Mouse (Mus musculus): ENCODE data around the gene Eefsec. TPM values are rescaled to one million over a fixed set of nuclear protein-coding genes. Genes with fewer than 3 reads are reported as not detected.
A peak's percentile ranks its signal among the peaks of the same experiment; 100 is the strongest.

The Eefsec gene
- polyA plus RNA-seq, 1 experiment from 2014 or later, result 27.3 TPM

DNA sequence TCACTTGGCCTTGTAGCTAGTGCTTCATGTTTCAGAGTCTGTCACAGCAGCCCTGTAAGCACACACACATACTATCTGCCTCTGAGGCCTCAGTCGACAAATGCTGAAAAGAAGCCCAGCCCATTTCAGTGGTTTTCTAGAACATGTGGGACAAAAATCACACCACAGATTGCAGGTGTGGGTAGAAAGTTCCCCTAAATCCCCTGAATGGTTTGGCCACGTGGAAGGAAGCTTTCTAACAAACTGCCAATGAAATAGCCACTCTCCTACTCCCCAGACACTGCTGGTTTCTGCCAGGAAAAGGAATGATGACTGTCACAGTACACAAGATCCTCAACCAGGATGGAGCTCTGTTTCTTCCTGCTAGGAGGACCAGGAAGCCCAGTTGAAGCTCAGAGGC lies 33.7 kb downstream of the Eefsec start:
- H3K9me3 ChIP-seq (replicated peaks), result no peaks in the 10 kb centered on the region
- H3K4me1 ChIP-seq, result peaks cover 12% of the 10 kb centered on the region; the same call in 1 of the 2 replicates
- no peak overlapping the region for H3K27ac ChIP-seq (replicated peaks)
- no peak overlapping the region for H3K9ac ChIP-seq (replicated peaks)
- H3K27me3 ChIP-seq (replicated peaks), result no peaks in the 10 kb centered on the region
- no peak overlapping the region for H3K4me3 ChIP-seq (replicated peaks)
- 69% methylated on average over 2 of the region's 2 CpGs for WGBS
- H3K4me2 ChIP-seq, result no peak overlapping the region
- no peaks in the 10 kb centered on the region for H3K36me3 ChIP-seq
- ATAC-seq (ENCODE audit: low FRiP score), result no peak

DNA sequence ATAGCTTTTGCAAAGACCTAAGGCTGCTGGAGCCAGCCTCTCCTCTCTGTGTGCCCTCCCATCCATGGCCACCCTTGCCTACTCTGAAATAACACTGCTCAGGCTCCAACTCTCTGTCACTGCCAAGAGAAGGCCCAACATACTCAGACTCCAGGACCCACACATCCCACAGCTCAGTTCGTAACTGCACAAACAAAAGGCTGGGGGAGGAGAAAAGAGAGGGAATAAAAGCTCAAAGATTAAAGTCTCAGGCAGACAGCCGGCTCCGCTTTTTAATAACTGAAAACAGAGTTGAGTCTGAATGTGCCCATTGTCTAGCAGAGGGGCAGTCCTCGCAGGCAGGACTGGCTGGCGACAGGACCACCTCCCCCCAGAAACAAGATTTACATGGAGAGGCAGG lies 36.8 kb downstream of the Eefsec start:
- H3K4me3 ChIP-seq (replicated peaks), result no peak overlapping the region
- peaks cover 7% of the 10 kb centered on the region; the same call in 1 of the 2 replicates for H3K4me1 ChIP-seq
- H3K27ac ChIP-seq (replicated peaks), result no peak overlapping the region
- no peaks in the 10 kb centered on the region for H3K27me3 ChIP-seq (replicated peaks)
- H3K4me2 ChIP-seq, result no peak overlapping the region
- ATAC-seq (ENCODE audit: low FRiP score), result no peak
- H3K36me3 ChIP-seq, result no peaks in the 10 kb centered on the region
- no peaks in the 10 kb centered on the region for H3K9me3 ChIP-seq (replicated peaks)
- WGBS, result 18% methylated on average over 5 of the region's 5 CpGs
- no peak overlapping the region for H3K9ac ChIP-seq (replicated peaks)

DNA sequence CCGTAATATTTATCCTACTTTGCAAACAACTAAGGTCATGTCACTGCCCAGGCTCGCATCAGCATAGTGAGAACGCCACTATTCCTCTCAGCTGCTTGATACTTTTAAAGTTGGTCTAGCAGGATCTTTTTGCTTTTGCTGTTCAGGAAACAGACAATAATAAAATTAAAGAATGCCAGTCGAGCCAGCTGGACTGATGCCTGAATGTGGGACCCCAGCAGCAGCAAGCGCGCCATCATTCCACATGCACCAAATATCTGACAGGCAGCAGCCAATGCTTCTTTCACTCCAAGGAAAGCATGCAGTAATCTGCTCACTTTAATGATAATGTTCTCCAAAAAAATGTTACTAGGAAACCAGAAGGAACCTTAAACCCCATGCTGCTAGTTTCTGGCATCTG lies 45.9 kb downstream of the Eefsec start:
- H3K9me3 ChIP-seq (replicated peaks), result no peaks in the 10 kb centered on the region
- no peaks in the 10 kb centered on the region for H3K27me3 ChIP-seq (replicated peaks)
- H3K4me2 ChIP-seq, result no peak overlapping the region
- no peak overlapping the region for H3K27ac ChIP-seq (replicated peaks)
- H3K4me3 ChIP-seq (replicated peaks), result no peak overlapping the region
- no peak for ATAC-seq (ENCODE audit: low FRiP score)
- H3K36me3 ChIP-seq, result no peaks in the 10 kb centered on the region
- WGBS, result 78% methylated on average over 6 of the region's 6 CpGs
- peaks cover 2% of the 10 kb centered on the region; the same call in 1 of the 2 replicates for H3K4me1 ChIP-seq
- no peak overlapping the region for H3K9ac ChIP-seq (replicated peaks)

DNA sequence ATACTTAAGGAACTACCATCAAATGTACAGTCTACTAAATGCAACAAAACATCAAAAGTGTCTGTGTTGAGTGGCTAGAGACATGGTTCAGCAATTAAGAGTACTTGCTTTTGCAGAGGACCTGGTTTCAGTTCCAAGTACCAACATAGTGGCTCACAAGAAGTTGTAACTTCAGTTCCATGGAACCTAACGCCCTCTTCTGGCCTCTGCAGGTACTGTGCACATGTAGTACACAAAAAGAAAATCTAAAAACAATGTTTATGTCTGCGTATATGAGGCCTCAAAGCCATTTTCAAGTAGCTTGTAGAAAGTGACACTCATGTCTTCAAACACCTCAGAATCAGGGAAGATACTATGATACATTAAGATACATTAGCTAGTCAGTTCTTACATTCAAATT lies 48.4 kb downstream of the Eefsec start:
- H3K27me3 ChIP-seq (replicated peaks), result no peaks in the 10 kb centered on the region
- H3K4me1 ChIP-seq, result peaks cover 2% of the 10 kb centered on the region; the same call in 1 of the 2 replicates
- WGBS, result 81% methylated on average over 2 of the region's 2 CpGs
- H3K36me3 ChIP-seq, result no peaks in the 10 kb centered on the region
- no peaks in the 10 kb centered on the region for H3K9me3 ChIP-seq (replicated peaks)
- no peak overlapping the region for H3K4me2 ChIP-seq
- no peak for ATAC-seq (ENCODE audit: low FRiP score)
- no peak overlapping the region for H3K4me3 ChIP-seq (replicated peaks)
- no peak overlapping the region for H3K27ac ChIP-seq (replicated peaks)
- no peak overlapping the region for H3K9ac ChIP-seq (replicated peaks)

DNA sequence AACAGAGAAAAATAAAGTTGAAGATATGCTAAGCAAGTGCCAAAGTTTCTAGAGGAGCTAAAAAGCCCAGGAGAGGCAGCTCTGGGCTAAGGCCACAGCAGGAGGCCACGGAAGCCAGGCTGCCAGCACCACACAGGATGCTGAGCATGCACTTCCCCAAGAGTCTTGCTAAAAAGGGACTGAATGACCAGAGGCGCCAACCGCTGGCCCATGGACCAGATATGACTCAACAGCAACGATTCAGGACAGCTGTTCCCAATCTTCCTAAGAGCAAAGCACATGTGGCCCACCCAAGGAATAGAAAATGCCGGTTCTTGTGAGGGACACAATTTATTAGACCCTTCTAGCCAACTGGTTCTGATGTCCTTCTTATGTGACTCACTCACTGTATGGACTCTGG lies 57.4 kb downstream of the Eefsec start:
- ATAC-seq (ENCODE audit: low FRiP score), result no peak
- H3K27ac ChIP-seq (replicated peaks), result 0 out of 2 replicates have a peak overlapping the region, but pooled peaks have one; percentile 33
- H3K4me2 ChIP-seq, result no peak overlapping the region
- no peaks in the 10 kb centered on the region for H3K36me3 ChIP-seq
- H3K4me1 ChIP-seq, result peaks cover 13% of the 10 kb centered on the region
- no peaks in the 10 kb centered on the region for H3K9me3 ChIP-seq (replicated peaks)
- H3K9ac ChIP-seq (replicated peaks), result no peak overlapping the region
- H3K4me3 ChIP-seq (replicated peaks), result no peak overlapping the region
- 74% methylated on average over 5 of the region's 5 CpGs for WGBS
- H3K27me3 ChIP-seq (replicated peaks), result no peaks in the 10 kb centered on the region

GRCm38 (mm10) chr6:88387836-88388724 lies 58.3 kb downstream of the Eefsec start:
- Histone ChIP-seq H3K4me3 (replicated peaks) (no peak overlapping the region), H3K36me3 (no peaks in the 10 kb centered on the region), H3K4me1 (peaks cover 13% of the 10 kb centered on the region), H3K4me2 (no peak overlapping the region), H3K27me3 (replicated peaks) (no peaks in the 10 kb centered on the region), H3K9me3 (replicated peaks) (no peaks in the 10 kb centered on the region), H3K27ac (replicated peaks) (peak overlapping the region; percentile 64; the same call in 1 of the 2 replicates), H3K9ac (replicated peaks) (no peak overlapping the region)
- WGBS, result 30% methylated on average over 8 of the region's 8 CpGs
- ATAC-seq (ENCODE audit: low FRiP score), result no peak

- no peaks in the 10 kb centered on the region for H3K36me3 ChIP-seq
- no peak overlapping the region; the same call in 1 of the 2 replicates for H3K27ac ChIP-seq (replicated peaks)
- H3K9me3 ChIP-seq (replicated peaks), result no peaks in the 10 kb centered on the region
- H3K9ac ChIP-seq (replicated peaks), result no peak overlapping the region
- H3K27me3 ChIP-seq (replicated peaks), result no peaks in the 10 kb centered on the region
- no peak overlapping the region for H3K4me2 ChIP-seq
- H3K4me3 ChIP-seq (replicated peaks), result no peak overlapping the region
- peaks cover 11% of the 10 kb centered on the region for H3K4me1 ChIP-seq
- ATAC-seq (ENCODE audit: low FRiP score), result no peak
- 78% methylated on average over 8 of the region's 8 CpGs for WGBS
Measured at GRCm38 (mm10) chr6:88384420-88385053, 61.8 kb downstream of the Eefsec start.

DNA sequence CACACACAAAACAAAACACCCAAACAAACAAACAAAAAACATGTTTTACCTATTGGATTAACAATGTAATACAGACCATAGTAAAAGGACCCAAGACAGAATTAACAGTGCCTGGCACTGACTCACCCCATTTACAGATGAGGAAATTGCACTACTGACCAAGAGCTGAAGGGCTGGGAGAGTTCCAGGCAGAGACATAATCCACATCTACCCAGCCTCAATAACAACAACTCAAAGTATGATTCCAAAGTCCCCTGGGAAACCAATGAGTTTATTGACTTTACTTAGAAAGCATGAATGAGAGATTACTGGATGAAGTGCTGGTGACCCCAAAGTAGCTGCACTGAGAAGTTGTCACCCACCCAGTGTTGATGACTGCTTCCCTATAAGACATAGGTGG lies 62.6 kb downstream of the Eefsec start:
- no peaks in the 10 kb centered on the region for H3K27me3 ChIP-seq (replicated peaks)
- no peaks in the 10 kb centered on the region for H3K9me3 ChIP-seq (replicated peaks)
- no peak overlapping the region for H3K27ac ChIP-seq (replicated peaks)
- no peak overlapping the region for H3K9ac ChIP-seq (replicated peaks)
- no peak for ATAC-seq (ENCODE audit: low FRiP score)
- H3K36me3 ChIP-seq, result no peaks in the 10 kb centered on the region
- H3K4me1 ChIP-seq, result peaks cover 11% of the 10 kb centered on the region
- H3K4me3 ChIP-seq (replicated peaks), result no peak overlapping the region
- no peak overlapping the region for H3K4me2 ChIP-seq

GRCm38 (mm10) chr6:88379756-88380155 lies 66.6 kb downstream of the Eefsec start:
- Histone ChIP-seq H3K9ac (replicated peaks) (no peak overlapping the region), H3K4me3 (replicated peaks) (no peak overlapping the region), H3K27me3 (replicated peaks) (no peaks in the 10 kb centered on the region), H3K27ac (replicated peaks) (no peak overlapping the region), H3K4me1 (0 out of 2 replicates have a peak, but pooled peaks cover 3% of the 10 kb centered on the region), H3K36me3 (no peaks in the 10 kb centered on the region), H3K9me3 (replicated peaks) (no peaks in the 10 kb centered on the region), H3K4me2 (no peak overlapping the region)
- WGBS, result 51% methylated on average over 3 of the region's 3 CpGs
- ATAC-seq (ENCODE audit: low FRiP score), result no peak

DNA sequence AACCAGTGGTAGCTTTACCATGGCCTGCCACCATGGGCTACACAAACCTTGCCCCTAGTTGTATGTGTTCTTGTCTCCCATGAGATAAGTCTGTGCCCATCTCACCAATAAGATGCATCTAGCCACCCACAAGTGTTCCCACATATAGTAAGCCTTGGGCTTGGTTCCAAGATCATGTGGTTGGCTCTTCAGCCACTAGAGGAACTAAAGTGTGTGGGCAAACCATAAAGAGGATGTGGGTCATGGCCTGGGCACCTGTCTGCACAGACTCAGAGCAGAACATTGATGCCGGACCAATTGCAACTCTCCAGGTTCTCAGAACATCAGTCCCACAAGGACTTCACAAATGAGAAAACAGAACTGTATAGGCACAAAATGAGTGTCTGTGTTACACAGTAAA lies 67.5 kb downstream of the Eefsec start:
- no peak overlapping the region for H3K27ac ChIP-seq (replicated peaks)
- no peak for ATAC-seq (ENCODE audit: low FRiP score)
- 84% methylated on average over 1 of the region's 1 CpGs for WGBS

GRCm38 (mm10) chr6:88374247-88374646 lies 72.1 kb downstream of the Eefsec start:
- Histone ChIP-seq H3K27ac (replicated peaks) (no peak overlapping the region), H3K9me3 (replicated peaks) (no peaks in the 10 kb centered on the region), H3K4me1 (peaks cover 13% of the 10 kb centered on the region), H3K36me3 (no peaks in the 10 kb centered on the region), H3K9ac (replicated peaks) (no peak overlapping the region), H3K4me3 (replicated peaks) (no peak overlapping the region), H3K27me3 (replicated peaks) (no peaks in the 10 kb centered on the region), H3K4me2 (no peak overlapping the region)
- 72% methylated on average over 7 of the region's 7 CpGs for WGBS
- no peak for ATAC-seq (ENCODE audit: low FRiP score)

More for the DNA sequence above, 67.5 kb downstream of the Eefsec start:
- no peak overlapping the region for H3K4me2 ChIP-seq
- 0 out of 2 replicates have a peak, but pooled peaks cover 4% of the 10 kb centered on the region for H3K4me1 ChIP-seq
- no peak overlapping the region for H3K4me3 ChIP-seq (replicated peaks)
- no peak overlapping the region for H3K9ac ChIP-seq (replicated peaks)
- H3K36me3 ChIP-seq, result no peaks in the 10 kb centered on the region
- no peaks in the 10 kb centered on the region for H3K9me3 ChIP-seq (replicated peaks)
- no peaks in the 10 kb centered on the region for H3K27me3 ChIP-seq (replicated peaks)

All from neural tube, embryonic 15.5 days (tissue).